Mouse (Mus musculus) CH12.LX (cell line): ENCODE data around the gene Adamts20. TPM values are rescaled to one million over a fixed set of nuclear protein-coding genes. Genes with fewer than 3 reads are reported as not detected.
A peak's percentile ranks its signal among the peaks of the same experiment; 100 is the strongest.

Experiments
- DNase-seq: peaks from one replicate; pipeline ENCODE4 v3.0.0-alpha.2; 2013; ENCODE audit errors: extremely low read depth
- H3K27ac ChIP-seq: 2 replicates; pipeline ENCODE4 v1.5.1; 2012; ENCODE audit warnings: low read depth, mild to moderate bottlenecking, control low read depth, moderate library complexity; ENCODE audit not compliant: insufficient read depth
- H3K27me3 ChIP-seq: replicated peaks from 2 replicates; pipeline ENCODE3; 2012; ENCODE audit warnings: inconsistent platforms
- H3K36me3 ChIP-seq, 2 experiments: replicated peaks in 1 of 2; 2 replicates each; pipeline versions ENCODE3 to v1.6.1; 2012; ENCODE audit warnings: inconsistent platforms in 1 of 2, low read length in 1 of 2, mild to moderate bottlenecking in 1 of 2, mixed read lengths in 1 of 2, moderate library complexity in 1 of 2; ENCODE audit not compliant: control insufficient read depth in 1 of 2, insufficient read depth in 1 of 2
- H3K4me1 ChIP-seq, 2 experiments: 2 replicates each; pipeline ENCODE4 v1.6.1; 2012; ENCODE audit warnings: inconsistent platforms in 1 of 2, moderate library complexity in 1 of 2; ENCODE audit not compliant: insufficient read depth in 2 of 2, control insufficient read depth in 1 of 2
- H3K4me2 ChIP-seq: 2 replicates; pipeline ENCODE4 v1.6.1; 2012; ENCODE audit warnings: low read depth, mild to moderate bottlenecking, control low read depth; ENCODE audit not compliant: poor library complexity, insufficient read depth, severe bottlenecking
- H3K4me3 ChIP-seq, 3 experiments: fragments of 150-350 bp in 1 of 3; sonication (generic) in 1 of 3; replicated peaks in 1 of 3; 2 replicates each; pipeline versions ENCODE3 to v1.5.1; 2011 to 2012; ENCODE audit warnings: low read depth in 2 of 3, low read length in 2 of 3, mild to moderate bottlenecking in 2 of 3, moderate library complexity in 2 of 3, control low read depth in 1 of 3, improper control_type of control experiment in 1 of 3, inconsistent platforms in 1 of 3, mixed read lengths in 1 of 3; ENCODE audit not compliant: poor library complexity in 1 of 3
- H3K79me2 ChIP-seq: replicated peaks from 2 replicates; pipeline ENCODE4 v1.6.1; 2012; ENCODE audit warnings: mild to moderate bottlenecking, moderate library complexity; ENCODE audit not compliant: control insufficient read depth, poor library complexity, insufficient read depth, severe bottlenecking; ENCODE audit errors: extremely low read depth
- H3K9ac ChIP-seq: 2 replicates; pipeline ENCODE4 v1.6.1; 2012; ENCODE audit warnings: low read depth, mild to moderate bottlenecking, control low read depth, moderate library complexity; ENCODE audit not compliant: insufficient read depth
- H3K9me3 ChIP-seq: replicated peaks from 2 replicates; pipeline ENCODE3; 2012; ENCODE audit warnings: low read length, inconsistent platforms, mixed read lengths
- BHLHE40 ChIP-seq: IDR thresholded peaks from 2 replicates; pipeline ENCODE4 v1.6.1; 2011; ENCODE audit warnings: mild to moderate bottlenecking, low read depth, low read length, improper control_type of control experiment
- CHD1 ChIP-seq: IDR thresholded peaks from 2 replicates; pipeline ENCODE4 v1.6.1; 2012; ENCODE audit warnings: low read depth, low read length, improper control_type of control experiment, inconsistent platforms
- CHD2 ChIP-seq: IDR thresholded peaks from 2 replicates; pipeline ENCODE4 v1.6.1; 2011; ENCODE audit warnings: low read length, improper control_type of control experiment
- CTCF ChIP-seq, 2 experiments: IDR thresholded peaks in 1 of 2; conservative IDR thresholded peaks in 1 of 2; 2 replicates each; pipeline ENCODE4 v1.5.1; 2011 to 2012; ENCODE audit warnings: low read depth in 2 of 2, low read length in 2 of 2, improper control_type of control experiment in 1 of 2, inconsistent platforms in 1 of 2, mild to moderate bottlenecking in 1 of 2, moderate library complexity in 1 of 2
- E2F4 ChIP-seq: IDR thresholded peaks from 2 replicates; pipeline ENCODE4 v1.6.1; 2011; ENCODE audit warnings: low read depth, low read length, improper control_type of control experiment; ENCODE audit not compliant: insufficient replicate concordance
- EP300 ChIP-seq: IDR thresholded peaks from 2 replicates; pipeline ENCODE4 v1.6.1; 2011; ENCODE audit warnings: low read length, improper control_type of control experiment
- HCFC1 ChIP-seq: IDR thresholded peaks from 2 replicates; pipeline ENCODE4 v1.6.1; 2012; ENCODE audit warnings: low read depth, mild to moderate bottlenecking, inconsistent platforms, low read length, improper control_type of control experiment
- IRF4 ChIP-seq: IDR thresholded peaks from 2 replicates; pipeline ENCODE4 v1.6.1; 2014; ENCODE audit warnings: low read depth, mild to moderate bottlenecking, inconsistent platforms, low read length, improper control_type of control experiment
- JUN ChIP-seq: IDR thresholded peaks from 2 replicates; pipeline ENCODE4 v1.6.1; 2011; ENCODE audit warnings: low read depth, mild to moderate bottlenecking, low read length, improper control_type of control experiment, moderate library complexity; ENCODE audit not compliant: insufficient read depth
- JUND ChIP-seq: conservative IDR thresholded peaks from 2 replicates; pipeline ENCODE4 v1.6.1; 2011; ENCODE audit warnings: low read depth, low read length, improper control_type of control experiment
- MAFK ChIP-seq: IDR thresholded peaks from 2 replicates; pipeline ENCODE4 v1.6.1; 2011; ENCODE audit warnings: low read length, improper control_type of control experiment; ENCODE audit not compliant: insufficient replicate concordance
- MAX ChIP-seq: IDR thresholded peaks from 2 replicates; pipeline ENCODE4 v1.6.1; 2011; ENCODE audit warnings: low read length, improper control_type of control experiment
- MAZ ChIP-seq: IDR thresholded peaks from 2 replicates; pipeline ENCODE4 v1.6.1; 2012; ENCODE audit warnings: low read depth, mild to moderate bottlenecking, inconsistent platforms, low read length, improper control_type of control experiment, moderate library complexity
- MEF2A ChIP-seq: IDR thresholded peaks from 2 replicates; pipeline ENCODE4 v1.6.1; 2014; ENCODE audit warnings: low read depth, mild to moderate bottlenecking, inconsistent platforms, low read length, improper control_type of control experiment, borderline replicate concordance
- MXI1 ChIP-seq: IDR thresholded peaks from 2 replicates; pipeline ENCODE4 v1.6.1; 2011; ENCODE audit warnings: mild to moderate bottlenecking, low read depth, low read length, improper control_type of control experiment
- MYC ChIP-seq: IDR thresholded peaks from 2 replicates; pipeline ENCODE4 v1.6.1; 2011; ENCODE audit warnings: low read depth, mild to moderate bottlenecking, improper control_type of control experiment, low read length
- NRF1 ChIP-seq: IDR thresholded peaks from 2 replicates; pipeline ENCODE4 v1.6.1; 2014; ENCODE audit warnings: low read depth, mild to moderate bottlenecking, inconsistent platforms, low read length, improper control_type of control experiment, moderate library complexity
- PAX5 ChIP-seq: IDR thresholded peaks from 2 replicates; pipeline ENCODE4 v1.6.1; 2012; ENCODE audit warnings: low read length, inconsistent platforms, mixed read lengths
- POLR2A ChIP-seq: IDR thresholded peaks from 2 replicates; pipeline ENCODE4 v1.6.1; 2011; ENCODE audit warnings: low read depth, mild to moderate bottlenecking, improper control_type of control experiment, low read length
- POLR2AphosphoS2 ChIP-seq: IDR thresholded peaks from 2 replicates; pipeline ENCODE4 v1.6.1; 2011; ENCODE audit warnings: low read depth, low read length, improper control_type of control experiment
- RCOR1 ChIP-seq: conservative IDR thresholded peaks from 2 replicates; pipeline ENCODE4 v1.6.1; 2012; ENCODE audit warnings: low read depth, mild to moderate bottlenecking, inconsistent platforms, low read length, improper control_type of control experiment
- SMC3 ChIP-seq: IDR thresholded peaks from 2 replicates; pipeline ENCODE4 v1.6.1; 2011; ENCODE audit warnings: low read depth, low read length, improper control_type of control experiment
- TBP ChIP-seq: conservative IDR thresholded peaks from 2 replicates; pipeline ENCODE4 v1.6.1; 2011; ENCODE audit warnings: low read depth, low read length, improper control_type of control experiment
- TCF12 ChIP-seq: IDR thresholded peaks from 2 replicates; pipeline ENCODE4 v1.6.1; 2014; ENCODE audit warnings: low read depth, mild to moderate bottlenecking, inconsistent platforms, low read length, improper control_type of control experiment
- USF1 ChIP-seq: IDR thresholded peaks from 2 replicates; pipeline ENCODE4 v1.6.1; 2014; ENCODE audit warnings: low read depth, mild to moderate bottlenecking, inconsistent platforms, low read length, improper control_type of control experiment
- USF2 ChIP-seq: conservative IDR thresholded peaks from 2 replicates; pipeline ENCODE4 v1.6.1; 2011; ENCODE audit warnings: low read depth, low read length, improper control_type of control experiment
- ZC3H11A ChIP-seq: IDR thresholded peaks from 2 replicates; pipeline ENCODE4 v1.6.1; 2012; ENCODE audit warnings: low read depth, mild to moderate bottlenecking, inconsistent platforms, low read length, improper control_type of control experiment
- ZKSCAN1 ChIP-seq: IDR thresholded peaks from 2 replicates; pipeline ENCODE4 v1.6.1; 2012; ENCODE audit warnings: low read depth, inconsistent platforms, low read length, improper control_type of control experiment, borderline replicate concordance
- ZMIZ1 ChIP-seq: IDR thresholded peaks from 2 replicates; pipeline ENCODE4 v1.6.1; 2012; ENCODE audit warnings: low read depth, mild to moderate bottlenecking, inconsistent platforms, low read length, improper control_type of control experiment
- dilution Hi-C: fragments of 300-500 bp; cut with MboI; formaldehyde crosslinking; loops from 2 replicates; pipeline ENCODE4 v1.14.3; 2020; ENCODE audit warnings: low sequenced_read_pairs; ENCODE audit not compliant: extremely low pct_unique_long_range_greater_than_20kb, extremely low pct_ligation_motif_present
- in situ Hi-C: fragments of 300-500 bp; cut with MboI; formaldehyde crosslinking; loops from 3 replicates; pipeline ENCODE4 v1.14.3; 2019; ENCODE audit warnings: low sequenced_read_pairs, low pct_ligation_motif_present, low pct_unique_long_range_greater_than_20kb, mixed read lengths
- polyA plus RNA-seq: library from polyadenylated mRNA; unstranded; fragments of >175 nt; gene quantifications from 2 replicates; pipeline ENCODE4 v1.2.1, GENCODE M21; 2012; ENCODE audit warnings: low read depth; ENCODE audit not compliant: insufficient read length
- total RNA-seq, 2 experiments: library from RNA; depleted of rRNA; stranded (reverse); fragments of 300-350 nt in 1 of 2; fragments of >200 nt in 1 of 2; gene quantifications; 2 replicates each; pipeline ENCODE4 v1.2.3; 2012 to 2014

Adamts20 gene
- total and polyA plus RNA-seq, 3 experiments: 0.37 to 1.5 (median 0.68) TPM

DNA sequence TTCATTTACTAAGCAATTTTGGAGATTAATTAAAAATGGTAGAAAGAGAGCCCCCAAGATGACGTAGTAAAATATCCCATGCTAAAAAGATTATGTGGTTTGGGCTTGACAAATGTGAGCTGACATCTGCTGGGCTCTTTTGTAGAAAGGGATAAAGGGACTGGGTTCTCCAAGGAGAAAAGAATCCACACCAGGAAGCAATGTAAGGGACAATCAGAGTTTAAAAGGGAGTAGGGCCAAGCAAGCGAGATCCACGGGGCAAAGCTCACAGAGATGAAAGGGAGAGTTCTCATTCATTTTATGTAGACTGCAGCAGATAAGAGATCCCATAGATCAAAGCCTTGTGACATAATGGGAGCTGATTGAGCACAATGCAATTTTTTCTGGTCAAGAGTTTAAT lies 3.0 kb downstream of the Adamts20 start:
- Histone ChIP-seq H3K4me2 (peak overlapping the region; percentile 21; the same call in 1 of the 2 replicates), H3K4me3 (no peak overlapping the region)
- TF ChIP-seq USF2 (no peak), CTCF (conservative IDR thresholded peaks at IDR 0.05 in 1 of 2, IDR thresholded peaks at IDR 0.05 in 1 of 2; ENCODE audit: low read depth in 2 of 2, low read length in 2 of 2) (no peak), MXI1 (no peak), RCOR1 (no peak), MEF2A (no peak), E2F4 (no peak), JUN (no peak), SMC3 (no peak), NRF1 (no peak), TCF12 (no peak), CHD2 (no peak), HCFC1 (no peak), MYC (no peak), POLR2AphosphoS2 (no peak), TBP (no peak), JUND (no peak), IRF4 (no peak), ZC3H11A (no peak), USF1 (no peak)

DNA sequence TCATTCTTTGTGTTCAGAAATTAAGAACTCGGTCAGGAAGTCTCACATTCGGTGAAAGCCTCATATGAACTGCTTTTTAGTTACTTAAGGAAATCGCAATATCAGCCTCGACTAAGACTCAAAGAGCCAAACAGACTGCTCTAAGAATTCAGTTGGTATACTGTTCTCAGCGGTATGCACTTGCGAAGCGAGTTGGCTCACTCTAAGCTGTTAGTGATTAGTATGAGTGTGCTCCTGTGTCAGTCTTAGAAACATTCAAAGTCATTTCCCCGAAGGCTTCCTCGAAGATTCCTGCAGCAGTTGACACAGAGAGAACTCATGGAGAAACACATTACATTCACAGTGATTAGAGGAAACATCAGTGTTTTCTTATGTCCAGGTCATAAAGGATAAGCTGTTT lies 4.1 kb downstream of the Adamts20 start:
- dilution Hi-C loops: no loop called here
- no peak overlapping the region for H3K4me2 ChIP-seq
- H3K27ac ChIP-seq: no peak overlapping the region
- no peak overlapping the region for H3K9ac ChIP-seq
- no peaks in the 10 kb centered on the region for H3K9me3 ChIP-seq
- no peaks in the 10 kb centered on the region for H3K79me2 ChIP-seq
- H3K4me3 ChIP-seq: no peak overlapping the region
- no peak for TF ChIP-seq RCOR1
- TF ChIP-seq CTCF (conservative IDR thresholded peaks at IDR 0.05 in 1 of 2, IDR thresholded peaks at IDR 0.05 in 1 of 2; ENCODE audit: low read depth in 2 of 2, low read length in 2 of 2): no peak
- TF ChIP-seq ZKSCAN1: no peak
- no peak for TF ChIP-seq MAX
- no peak for TF ChIP-seq JUN
- TF ChIP-seq POLR2A: no peak
- TF ChIP-seq BHLHE40: no peak
- TF ChIP-seq CHD1: no peak
- no peak for TF ChIP-seq IRF4
- TF ChIP-seq USF1: no peak
- TF ChIP-seq MAZ: no peak
- no peak for TF ChIP-seq PAX5
- no peak for TF ChIP-seq USF2
- no peak for TF ChIP-seq TCF12
- TF ChIP-seq POLR2AphosphoS2: no peak
- no peak for TF ChIP-seq EP300
- TF ChIP-seq ZMIZ1: no peak
- no peak for TF ChIP-seq MAFK
- no peak for TF ChIP-seq MEF2A
- no peaks in the 10 kb centered on the region; a peak in 1 of 4 replicates for H3K4me1 ChIP-seq
- in situ Hi-C loops: loop anchor here (5.0 kb wide), 1 partner anchor 89 kb away; no protein-coding TSS in a partner anchor
- DNase-seq: no peak
- no peaks in the 10 kb centered on the region for H3K36me3 ChIP-seq
- H3K27me3 ChIP-seq: no peaks in the 10 kb centered on the region

More for the DNA sequence above, 3.0 kb downstream of the Adamts20 start:
- in situ Hi-C loops (loop anchor here (5.0 kb wide), 1 partner anchor 90 kb away; no protein-coding TSS in a partner anchor), dilution Hi-C loops (no loop called here)
- no peak overlapping the region for H3K9ac ChIP-seq
- H3K27ac ChIP-seq: no peak overlapping the region
- no peaks in the 10 kb centered on the region for H3K27me3 ChIP-seq
- H3K79me2 ChIP-seq: no peaks in the 10 kb centered on the region
- no peaks in the 10 kb centered on the region for H3K9me3 ChIP-seq
- no peaks in the 10 kb centered on the region for H3K36me3 ChIP-seq
- DNase-seq: no peak
- no peaks in the 10 kb centered on the region; a peak in 1 of 4 replicates for H3K4me1 ChIP-seq
